Mouse (Mus musculus): ENCODE data around the gene Unc79. TPM values are rescaled to one million over a fixed set of nuclear protein-coding genes. Genes with fewer than 3 reads are reported as not detected.

The Unc79 gene
- total and polyA plus RNA-seq, 3 experiments: 0.04 to 0.86 (median 0.05) TPM

- no peak for DNase-seq (ENCODE audit: extremely low read depth)
- peaks cover 4 to 21% of the 10 kb centered on the region in 2 experiments for H3K4me1 ChIP-seq (ENCODE audit: control insufficient read depth in 1 of 2, insufficient read depth in 2 of 2)
- no peak overlapping the region for H3K4me3 ChIP-seq (replicated peaks in 1 of 3; ENCODE audit: low read depth in 2 of 3, low read length in 2 of 3, poor library complexity in 1 of 3)
- H3K27me3 ChIP-seq (replicated peaks): peaks cover 2% of the 10 kb centered on the region
- H3K9me3 ChIP-seq (replicated peaks; ENCODE audit: low read length): no peaks in the 10 kb centered on the region
- no peaks in the 10 kb centered on the region for H3K36me3 ChIP-seq (replicated peaks in 1 of 2; ENCODE audit: control insufficient read depth in 1 of 2, insufficient read depth in 1 of 2, low read length in 1 of 2)
- no peaks in the 10 kb centered on the region for H3K79me2 ChIP-seq (replicated peaks; ENCODE audit: control insufficient read depth, extremely low read depth, insufficient read depth, poor library complexity, severe bottlenecking)
- H3K27ac ChIP-seq (ENCODE audit: insufficient read depth, low read depth): no peak overlapping the region
- no peak overlapping the region for H3K9ac ChIP-seq (ENCODE audit: insufficient read depth, low read depth)
- no peak overlapping the region for H3K4me2 ChIP-seq (ENCODE audit: insufficient read depth, low read depth, poor library complexity, severe bottlenecking)
- dilution Hi-C loops (cut with MboI; ENCODE audit: extremely low pct_ligation_motif_present, extremely low pct_unique_long_range_greater_than_20kb, low sequenced_read_pairs) (no loop called here), in situ Hi-C loops (cut with MboI; ENCODE audit: low pct_ligation_motif_present, low pct_unique_long_range_greater_than_20kb, low sequenced_read_pairs) (no loop called here)
- TF ChIP-seq MAFK (IDR thresholded peaks at IDR 0.05; ENCODE audit: insufficient replicate concordance, low read length) (no peak), ZC3H11A (IDR thresholded peaks at IDR 0.05; ENCODE audit: low read depth, low read length) (no peak), CHD1 (IDR thresholded peaks at IDR 0.05; ENCODE audit: low read depth, low read length) (no peak), USF1 (IDR thresholded peaks at IDR 0.05; ENCODE audit: low read depth, low read length) (no peak), ELF1 (IDR thresholded peaks at IDR 0.05; ENCODE audit: low read depth, low read length) (no peak), ZMIZ1 (IDR thresholded peaks at IDR 0.05; ENCODE audit: low read depth, low read length) (no peak), IRF4 (IDR thresholded peaks at IDR 0.05; ENCODE audit: low read depth, low read length) (no peak), UBTF (IDR thresholded peaks at IDR 0.05; ENCODE audit: low read depth, low read length) (no peak), JUN (IDR thresholded peaks at IDR 0.05; ENCODE audit: insufficient read depth, low read depth, low read length) (no peak), HCFC1 (IDR thresholded peaks at IDR 0.05; ENCODE audit: low read depth, low read length) (no peak), RCOR1 (conservative IDR thresholded peaks at IDR 0.05; ENCODE audit: low read depth, low read length) (no peak), MYC (IDR thresholded peaks at IDR 0.05; ENCODE audit: low read depth, low read length) (no peak), NRF1 (IDR thresholded peaks at IDR 0.05; ENCODE audit: low read depth, low read length) (no peak)
Measured at GRCm38 (mm10) chr12:103213591-103213990, 264.9 kb downstream of the Unc79 start.

DNA sequence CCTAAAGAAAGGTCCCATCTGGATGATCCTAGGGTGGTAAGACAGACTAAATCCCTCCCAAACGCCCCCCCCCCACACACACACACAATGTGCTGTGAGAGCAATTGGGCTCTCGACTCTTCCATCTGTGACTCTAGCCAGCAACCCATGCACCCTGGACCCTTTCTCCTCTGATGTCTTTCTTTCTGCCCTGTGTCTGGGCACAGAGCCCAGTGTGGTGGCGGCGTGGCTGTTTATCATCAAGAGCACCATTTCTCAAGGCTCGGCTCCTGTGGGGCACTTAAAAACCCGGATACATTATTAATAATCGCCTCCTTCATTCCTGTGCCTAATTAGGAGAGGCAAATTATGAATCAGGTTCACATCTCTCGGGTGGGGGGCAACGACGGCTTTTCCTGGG lies 265.6 kb downstream of the Unc79 start:
- dilution Hi-C loops (cut with MboI; ENCODE audit: extremely low pct_ligation_motif_present, extremely low pct_unique_long_range_greater_than_20kb, low sequenced_read_pairs) (no loop called here), in situ Hi-C loops (cut with MboI; ENCODE audit: low pct_ligation_motif_present, low pct_unique_long_range_greater_than_20kb, low sequenced_read_pairs) (no loop called here)
- H3K27ac ChIP-seq (ENCODE audit: insufficient read depth, low read depth): no peak overlapping the region
- no peak overlapping the region for H3K4me3 ChIP-seq (replicated peaks in 1 of 3; ENCODE audit: low read depth in 2 of 3, low read length in 2 of 3, poor library complexity in 1 of 3)
- H3K4me2 ChIP-seq (ENCODE audit: insufficient read depth, low read depth, poor library complexity, severe bottlenecking): no peak overlapping the region
- no peak for DNase-seq (ENCODE audit: extremely low read depth)
- no peak overlapping the region for H3K9ac ChIP-seq (ENCODE audit: insufficient read depth, low read depth)
- peaks cover 3% of the 10 kb centered on the region for H3K27me3 ChIP-seq (replicated peaks)
- peaks cover 0 to 21% of the 10 kb centered on the region in 2 experiments; a peak in 2 of 4 replicates for H3K4me1 ChIP-seq (ENCODE audit: control insufficient read depth in 1 of 2, insufficient read depth in 2 of 2)
- no peaks in the 10 kb centered on the region for H3K79me2 ChIP-seq (replicated peaks; ENCODE audit: control insufficient read depth, extremely low read depth, insufficient read depth, poor library complexity, severe bottlenecking)
- no peaks in the 10 kb centered on the region for H3K9me3 ChIP-seq (replicated peaks; ENCODE audit: low read length)
- no peaks in the 10 kb centered on the region for H3K36me3 ChIP-seq (replicated peaks in 1 of 2; ENCODE audit: control insufficient read depth in 1 of 2, insufficient read depth in 1 of 2, low read length in 1 of 2)
- TF ChIP-seq BHLHE40 (IDR thresholded peaks at IDR 0.05; ENCODE audit: low read depth, low read length) (no peak), EP300 (IDR thresholded peaks at IDR 0.05; ENCODE audit: low read length) (no peak), CHD2 (IDR thresholded peaks at IDR 0.05; ENCODE audit: low read length) (no peak), SMC3 (IDR thresholded peaks at IDR 0.05; ENCODE audit: low read depth, low read length) (no peak), MAFK (IDR thresholded peaks at IDR 0.05; ENCODE audit: insufficient replicate concordance, low read length) (no peak), IRF4 (IDR thresholded peaks at IDR 0.05; ENCODE audit: low read depth, low read length) (no peak), GABPA (IDR thresholded peaks at IDR 0.05; ENCODE audit: insufficient replicate concordance, low read depth, low read length) (no peak), PAX5 (IDR thresholded peaks at IDR 0.05; ENCODE audit: low read length) (no peak), USF1 (IDR thresholded peaks at IDR 0.05; ENCODE audit: low read depth, low read length) (no peak), POLR2A (IDR thresholded peaks at IDR 0.05; ENCODE audit: low read depth, low read length) (no peak), ETS1 (conservative IDR thresholded peaks at IDR 0.05; ENCODE audit: low read depth, low read length) (no peak), MEF2A (IDR thresholded peaks at IDR 0.05; ENCODE audit: borderline replicate concordance, low read depth, low read length) (no peak), KAT2A (IDR thresholded peaks at IDR 0.05; ENCODE audit: insufficient replicate concordance, low read length) (no peak)
